Comparison of ENCODE assay signal across 8 mouse cellular contexts in genomic region chr10:80930361-80931152, GRCm38 (mm10). TPM values are rescaled to one million over a fixed set of nuclear protein-coding genes. Genes with fewer than 3 reads are reported as not detected.
DNase-seq lines count a peak whose midpoint lies in the region; ATAC-seq and TF ChIP-seq lines count a peak whose summit lies in the region.

No protein-coding gene starts in this region.

- H3K27me3 ChIP-seq in kidney, postnatal 0 days (ENCODE audit: insufficient read depth, low read length): peaks cover 12% of the 10 kb centered on the region
- H3K27me3 ChIP-seq in stomach, embryonic 15.5 days (replicated peaks): peaks cover 3% of the 10 kb centered on the region; the same call in 1 of the 2 replicates

- peak; percentile 4 for ATAC-seq in granulocyte monocyte progenitor cell, adult 5-6 weeks (replicated peaks; ENCODE audit: poor library complexity, severe bottlenecking)
- 0 out of 2 replicates have a peak, but pooled peaks have one; percentile 1 for ATAC-seq in kidney, postnatal 0 days (replicated peaks; ENCODE audit: low FRiP score, low read depth)
- no peak for ATAC-seq in stomach, embryonic 15.5 days (ENCODE audit: insufficient read depth, low FRiP score, low read depth)

- H3K4me3 ChIP-seq in kidney, postnatal 0 days (replicated peaks; ENCODE audit: low read depth, low read length): peak overlapping the region; percentile 72
- peak overlapping the region; percentile 86 for H3K4me3 ChIP-seq in macrophage (ENCODE audit: inconsistent target)
- H3K4me3 ChIP-seq in stomach, embryonic 15.5 days (replicated peaks): peak overlapping the region; percentile 67

- H3K27ac ChIP-seq in kidney, postnatal 0 days: no peak overlapping the region; the same call in 1 of the 2 replicates
- peak overlapping the region; percentile 82 for H3K27ac ChIP-seq in macrophage
- peak overlapping the region; percentile 63; the same call in 1 of the 2 replicates for H3K27ac ChIP-seq in stomach, embryonic 15.5 days

- whole genome bisulfite sequencing in kidney, postnatal 0 days: under 1% methylated on average over 45 of the region's 45 CpGs
- 5% methylated on average over 42 of the region's 45 CpGs for WGBS in macrophage (ENCODE audit: missing documents)
- WGBS in stomach, embryonic 15.5 days: 1% methylated on average over 45 of the region's 45 CpGs

- DNase-seq in adrenal gland, adult 2 months: peak; percentile 72
- no peak for DNase-seq in adrenal gland, postnatal 4 days (ENCODE audit: low spot score in 2 of 2)
- peak; percentile 60 for DNase-seq in 3T3-L1 (ENCODE audit: low read depth, low spot score)
- DNase-seq in cerebellum, adult 9-10 months: peak; percentile 72
- DNase-seq in kidney, postnatal 0 days (ENCODE audit: low spot score): no peak

- no peaks in the 10 kb centered on the region for H3K36me3 ChIP-seq in kidney, postnatal 0 days (ENCODE audit: insufficient read depth, low read length)
- H3K36me3 ChIP-seq in macrophage (ENCODE audit: inconsistent target): no peaks in the 10 kb centered on the region
- no peaks in the 10 kb centered on the region for H3K36me3 ChIP-seq in stomach, embryonic 15.5 days

- no peaks in the 10 kb centered on the region for H3K9me3 ChIP-seq in kidney, postnatal 0 days (replicated peaks; ENCODE audit: low read length)
- no peaks in the 10 kb centered on the region for H3K9me3 ChIP-seq in stomach, embryonic 15.5 days

- peak overlapping the region; percentile 94 for H3K4me2 ChIP-seq in kidney, postnatal 0 days (ENCODE audit: low read length)
- H3K4me2 ChIP-seq in stomach, embryonic 15.5 days: peak overlapping the region; percentile 95

- H3K9ac ChIP-seq in kidney, postnatal 0 days (ENCODE audit: low read depth, low read length): peak overlapping the region; percentile 74
- peak overlapping the region; percentile 76 for H3K9ac ChIP-seq in stomach, embryonic 15.5 days

- peaks cover 32% of the 10 kb centered on the region for H3K4me1 ChIP-seq in kidney, postnatal 0 days (replicated peaks; ENCODE audit: insufficient read depth, low read length)
- peaks cover 49% of the 10 kb centered on the region for H3K4me1 ChIP-seq in stomach, embryonic 15.5 days

- peaks cover 22% of the 10 kb centered on the region for H3K79me2 ChIP-seq in macrophage (ENCODE audit: inconsistent target)

- no peak for TF ChIP-seq CTCF in kidney, postnatal 0 days (IDR thresholded peaks at IDR 0.05; ENCODE audit: low read depth)

RNA-seq across cellular contexts. Expression of gene Gadd45b, which starts 0.7 kb away (rescaled TPM):
- 10 to 100 TPM; 25.6 to 84.9 TPM for total RNA-seq in adrenal gland, adult 2 months (2021)
- polyA plus RNA-seq in adrenal gland, adult 2 months (2012; rRNA removed): 37.6 and 50.8 TPM in 2 replicates
- 10 to 100 TPM; 10.9 to 11.1 TPM for total RNA-seq in adrenal gland, postnatal 4 days (2021)
- 20.1 and 21.5 TPM in 2 replicates for total RNA-seq in granulocyte monocyte progenitor cell, adult 5-6 weeks (2014; fragmentation: Nextera tagmentation)
- total RNA-seq in granulocyte monocyte progenitor cell, adult 5-6 weeks (2017): 25.6 and 27.6 TPM in 2 replicates
- 17.4 and 20.8 TPM in 2 replicates for polyA plus RNA-seq in kidney, postnatal 0 days (2015; fragmentation: Nextera tagmentation; extraction: Ambion mirVana)
- 1,000 to 10,000 TPM in 1 of 26 experiments, 100 to 1,000 TPM in 25; 108 to 1,046 (median 613) TPM for total RNA-seq in macrophage (2018; cell fraction: chromatin; rRNA removed)
- total RNA-seq in macrophage (2018; cell fraction: cytosol; rRNA removed): 100 to 1,000 TPM; 117 to 845 (median 491) TPM
- 1,000 to 10,000 TPM in 14 of 26 experiments, 100 to 1,000 TPM in 12; 109 to 1,748 (median 1,022) TPM for total RNA-seq in macrophage (2018; cell fraction: nucleus; rRNA removed)
- polyA plus RNA-seq in macrophage (2018): 45.9 to 89.8 TPM (median 71.3 TPM) in 3 replicates
- polyA plus RNA-seq in stomach, embryonic 15.5 days (2015; fragmentation: Nextera tagmentation; extraction: Ambion mirVana): 33.6 TPM in 2 replicates

RNA-seq across cellular contexts. Expression of gene Lmnb2, which starts 12.5 kb away (rescaled TPM):
- total RNA-seq in adrenal gland, adult 2 months (2021): 10 to 100 TPM; 10.8 to 11.4 TPM
- polyA plus RNA-seq in adrenal gland, adult 2 months (2012; rRNA removed): 16.2 and 17.9 TPM in 2 replicates
- 10 to 100 TPM; 18.5 to 23.1 TPM for total RNA-seq in adrenal gland, postnatal 4 days (2021)
- total RNA-seq in granulocyte monocyte progenitor cell, adult 5-6 weeks (2014; fragmentation: Nextera tagmentation): 24.9 and 35.1 TPM in 2 replicates
- total RNA-seq in granulocyte monocyte progenitor cell, adult 5-6 weeks (2017): 56.2 and 62.8 TPM in 2 replicates
- 21.9 and 26.0 TPM in 2 replicates for polyA plus RNA-seq in kidney, postnatal 0 days (2015; fragmentation: Nextera tagmentation; extraction: Ambion mirVana)
- 10 to 100 TPM in 19 of 26 experiments, 1 to 10 TPM in 7; 5.1 to 30.1 (median 12.9) TPM for total RNA-seq in macrophage (2018; cell fraction: chromatin; rRNA removed)
- total RNA-seq in macrophage (2018; cell fraction: cytosol; rRNA removed): 1 to 10 TPM; 4.0 to 9.6 (median 7.0) TPM
- 10 to 100 TPM in 10 of 26 experiments, 1 to 10 TPM in 16; 4.9 to 32.4 (median 8.3) TPM for total RNA-seq in macrophage (2018; cell fraction: nucleus; rRNA removed)
- polyA plus RNA-seq in macrophage (2018): 6.2 to 17.4 TPM (median 7.2 TPM) in 3 replicates
- polyA plus RNA-seq in stomach, embryonic 15.5 days (2015; fragmentation: Nextera tagmentation; extraction: Ambion mirVana): 38.1 and 46.1 TPM in 2 replicates

RNA-seq across cellular contexts. Expression of gene Timm13, which starts 29.8 kb away (rescaled TPM):
- total RNA-seq in adrenal gland, adult 2 months (2021): 100 to 1,000 TPM; 174 to 231 TPM
- polyA plus RNA-seq in adrenal gland, adult 2 months (2012; rRNA removed): 236 and 243 TPM in 2 replicates
- 100 to 1,000 TPM; 162 to 179 TPM for total RNA-seq in adrenal gland, postnatal 4 days (2021)
- 145 and 158 TPM in 2 replicates for total RNA-seq in granulocyte monocyte progenitor cell, adult 5-6 weeks (2014; fragmentation: Nextera tagmentation)
- total RNA-seq in granulocyte monocyte progenitor cell, adult 5-6 weeks (2017): 38.2 and 50.4 TPM in 2 replicates
- polyA plus RNA-seq in kidney, postnatal 0 days (2015; fragmentation: Nextera tagmentation; extraction: Ambion mirVana): 434 and 437 TPM in 2 replicates
- total RNA-seq in macrophage (2018; cell fraction: chromatin; rRNA removed): 10 to 100 TPM in 23 of 26 experiments, 1 to 10 TPM in 3; 5.7 to 41.2 (median 21.0) TPM
- 100 to 1,000 TPM in 1 of 26 experiments, 10 to 100 TPM in 25; 56.5 to 101 (median 78.3) TPM for total RNA-seq in macrophage (2018; cell fraction: cytosol; rRNA removed)
- total RNA-seq in macrophage (2018; cell fraction: nucleus; rRNA removed): 10 to 100 TPM; 14.0 to 62.1 (median 35.5) TPM
- 25.5 to 160 TPM (median 109 TPM) in 3 replicates for polyA plus RNA-seq in macrophage (2018)
- 317 and 334 TPM in 2 replicates for polyA plus RNA-seq in stomach, embryonic 15.5 days (2015; fragmentation: Nextera tagmentation; extraction: Ambion mirVana)

RNA-seq across cellular contexts. Expression of gene Tmprss9, which starts 58.9 kb away (rescaled TPM):
- not detected for total RNA-seq in adrenal gland, adult 2 months (2021)
- 0.18 and 0.21 TPM in 2 replicates for polyA plus RNA-seq in adrenal gland, adult 2 months (2012; rRNA removed)
- total RNA-seq in adrenal gland, postnatal 4 days (2021): not detected
- total RNA-seq in granulocyte monocyte progenitor cell, adult 5-6 weeks (2014; fragmentation: Nextera tagmentation): not detected in 2 replicates
- not detected in 2 replicates for total RNA-seq in granulocyte monocyte progenitor cell, adult 5-6 weeks (2017)
- 0.04 TPM in 1 of 2 replicates, not detected in the other for polyA plus RNA-seq in kidney, postnatal 0 days (2015; fragmentation: Nextera tagmentation; extraction: Ambion mirVana)
- total RNA-seq in macrophage (2018; cell fraction: chromatin; rRNA removed): not detected
- not detected for total RNA-seq in macrophage (2018; cell fraction: cytosol; rRNA removed)
- total RNA-seq in macrophage (2018; cell fraction: nucleus; rRNA removed): not detected
- not detected in 3 replicates for polyA plus RNA-seq in macrophage (2018)
- polyA plus RNA-seq in stomach, embryonic 15.5 days (2015; fragmentation: Nextera tagmentation; extraction: Ambion mirVana): 0.06 TPM in 1 of 2 replicates, not detected in the other

Comparison
In these comparisons a context has a peak if more than half of its experiments do, and no peak if none do; other contexts are left out.
1. DNase-seq: peak in adrenal gland, adult 2 months (single experiment), 3T3-L1 (single experiment) and cerebellum, adult 9-10 months (single experiment); none in adrenal gland, postnatal 4 days (0 of 2) and kidney, postnatal 0 days (single experiment).
2. Peak in every context shown above with its lines, with median percentiles within 50 percentile points of each other: H3K4me3 ChIP-seq.